Mouse (Mus musculus) monocyte, adult 2 months (primary cell): ENCODE results near the gene Hpse2.

Experiments
- DNase-seq, 2 experiments: peaks; one replicate each; pipeline ENCODE4 v3.0.0; 2022; ENCODE audit warnings: low spot score in 2 of 2, low read depth in 1 of 2

Hpse2 gene

DNA sequence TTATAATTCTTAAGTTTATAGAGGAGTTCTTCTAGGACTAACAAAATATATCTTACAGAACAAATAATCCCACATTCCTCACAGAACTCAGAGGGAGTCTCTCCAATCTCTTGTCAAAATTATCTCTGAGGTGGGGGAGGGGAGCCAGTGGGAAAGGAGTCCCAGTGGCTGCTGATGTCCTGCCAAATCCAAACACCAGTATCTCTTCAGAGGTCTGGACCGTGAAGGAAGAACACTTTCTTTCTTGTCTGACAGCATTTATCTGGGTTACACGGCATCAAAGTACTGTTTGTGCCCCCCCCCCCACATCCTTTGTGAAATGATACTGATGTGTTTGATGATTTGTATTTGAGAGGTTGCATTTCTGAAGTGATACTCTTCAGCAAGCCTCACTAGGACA, 213.3 kb downstream of the Hpse2 start:
- DNase-seq, result no peak

- DNase-seq, result no peak
These were observed 232.1 kb downstream of the Hpse2 start for GRCm38 (mm10) chr19:43156085-43156484.

DNA sequence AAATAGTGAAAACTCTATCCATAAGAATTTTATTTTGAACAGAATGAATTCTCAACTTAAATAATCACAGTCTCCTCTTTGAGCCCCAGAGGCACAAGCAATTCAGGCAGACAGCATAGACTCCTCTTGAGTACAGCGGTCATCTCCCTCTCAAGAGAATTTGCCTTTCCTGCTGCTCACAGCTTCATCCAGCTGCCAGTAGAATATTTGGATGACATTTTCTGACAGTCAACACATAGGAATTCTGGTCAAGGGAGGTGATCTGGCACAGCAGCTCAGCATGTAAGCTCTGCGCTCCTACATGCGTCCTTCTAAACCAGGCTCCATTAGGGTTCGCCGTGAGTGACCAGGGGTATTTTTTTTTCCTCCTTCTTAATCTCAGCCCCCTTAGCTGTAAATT, 232.6 kb downstream of the Hpse2 start:
- DNase-seq, result no peak

DNA sequence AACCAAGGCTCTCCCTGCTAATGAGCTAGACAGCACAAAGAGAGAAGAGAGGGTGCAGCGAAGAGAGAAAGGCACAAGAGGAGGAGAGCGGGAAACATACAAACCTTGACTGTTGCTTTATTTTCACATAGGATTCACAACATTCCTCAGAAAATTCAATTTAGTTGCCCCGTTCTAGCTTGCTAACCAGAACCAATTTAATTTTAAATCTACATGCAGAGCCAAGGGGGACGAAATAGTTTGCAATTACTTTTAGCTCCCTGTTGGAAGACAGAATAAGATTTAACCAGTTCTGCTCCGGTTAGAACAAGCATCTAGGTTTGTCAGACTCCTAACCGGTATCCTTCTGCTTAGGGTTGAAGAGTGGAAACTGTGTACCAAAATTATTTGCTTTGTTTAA, 240.3 kb downstream of the Hpse2 start:
- DNase-seq, result no peak

- no peak for DNase-seq
These were observed 241.3 kb downstream of the Hpse2 start for GRCm38 (mm10) chr19:43146820-43147219.

DNA sequence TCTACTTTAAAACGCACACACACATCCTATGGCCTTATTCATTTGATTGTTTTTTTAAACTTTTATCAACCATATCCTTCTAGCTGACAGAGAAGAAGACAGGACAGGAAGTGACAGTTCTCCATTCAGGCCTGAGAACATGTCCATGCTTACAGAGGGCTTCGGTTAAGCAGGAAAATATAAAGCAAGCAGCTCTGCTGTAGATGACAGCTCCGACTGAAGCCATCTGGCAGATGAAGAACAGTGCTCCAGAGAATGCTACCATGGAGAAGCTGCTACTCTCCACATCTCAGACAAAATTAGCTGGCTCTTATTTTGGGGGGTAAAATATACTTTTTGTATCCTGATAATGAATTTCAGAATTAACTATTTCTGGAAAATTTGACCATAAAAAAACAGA, 246.5 kb downstream of the Hpse2 start:
- no peak for DNase-seq

GRCm38 (mm10) chr19:43109796-43110195, 278.4 kb downstream of the Hpse2 start:
- DNase-seq, result no peak

- no peak for DNase-seq
These were observed 291.2 kb downstream of the Hpse2 start for GRCm38 (mm10) chr19:43096915-43097314.

- no peak for DNase-seq
These were observed 300.9 kb downstream of the Hpse2 start for GRCm38 (mm10) chr19:43087216-43087615.

DNA sequence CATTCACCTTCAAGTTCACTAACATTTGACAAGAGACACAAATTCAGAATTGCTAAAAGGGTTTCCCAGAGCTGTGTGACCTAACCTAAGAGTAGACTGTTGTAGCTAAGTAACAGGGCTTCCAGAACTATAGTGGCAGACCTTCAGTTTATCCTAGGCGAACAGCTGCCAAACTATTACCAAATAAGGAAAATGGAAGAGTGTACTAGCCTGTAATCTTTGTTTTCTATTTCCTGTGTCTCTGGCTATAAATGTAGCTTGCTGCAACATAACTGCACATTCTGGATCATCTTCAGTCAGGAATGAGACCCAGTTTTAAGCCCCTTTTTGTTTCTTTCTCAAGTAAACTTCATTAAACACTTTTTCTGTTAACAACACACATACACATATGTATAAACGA, 324.0 kb downstream of the Hpse2 start:
- DNase-seq, result no peak

DNA sequence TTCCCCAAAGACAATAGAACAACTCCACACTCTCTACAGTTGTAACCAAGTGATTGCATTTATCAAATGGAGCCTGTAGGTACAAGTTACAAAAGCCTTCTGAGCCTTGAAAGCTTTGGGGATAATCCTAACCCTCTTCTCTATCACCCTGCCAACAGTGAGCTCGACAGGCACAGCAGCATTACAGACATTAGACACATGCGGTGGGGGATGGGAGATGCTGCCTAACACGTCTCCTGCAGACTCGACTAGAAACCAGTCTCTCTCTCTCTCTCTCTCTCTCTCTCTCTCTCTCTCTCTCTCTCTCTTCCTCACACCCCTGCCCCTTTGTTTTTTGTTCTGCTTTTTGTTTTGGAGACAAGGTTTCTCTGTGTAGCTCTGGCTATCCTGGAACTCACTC, 343.6 kb downstream of the Hpse2 start:
- DNase-seq, result no peak

GRCm38 (mm10) chr19:43042721-43043120, 345.4 kb downstream of the Hpse2 start:
- no peak for DNase-seq

DNA sequence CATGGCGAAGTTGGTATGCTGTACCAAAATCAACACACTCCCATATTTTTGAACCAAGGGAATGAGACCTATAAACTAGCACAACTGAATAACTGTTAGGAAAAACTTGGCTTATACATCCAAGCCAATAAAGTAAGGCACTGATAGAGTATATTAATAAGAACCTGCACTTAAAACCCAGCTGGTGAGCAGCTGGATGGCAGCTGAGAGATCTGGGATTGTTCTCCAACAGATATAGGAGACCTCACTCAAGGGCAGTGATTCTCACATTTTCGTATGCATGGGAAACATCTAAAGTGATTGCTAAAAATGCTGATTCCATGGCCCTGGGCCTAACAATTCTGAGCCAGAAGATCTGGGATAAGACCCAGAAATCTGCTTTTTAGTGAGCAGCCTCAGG, 345.9 kb downstream of the Hpse2 start:
- DNase-seq, result no peak

DNA sequence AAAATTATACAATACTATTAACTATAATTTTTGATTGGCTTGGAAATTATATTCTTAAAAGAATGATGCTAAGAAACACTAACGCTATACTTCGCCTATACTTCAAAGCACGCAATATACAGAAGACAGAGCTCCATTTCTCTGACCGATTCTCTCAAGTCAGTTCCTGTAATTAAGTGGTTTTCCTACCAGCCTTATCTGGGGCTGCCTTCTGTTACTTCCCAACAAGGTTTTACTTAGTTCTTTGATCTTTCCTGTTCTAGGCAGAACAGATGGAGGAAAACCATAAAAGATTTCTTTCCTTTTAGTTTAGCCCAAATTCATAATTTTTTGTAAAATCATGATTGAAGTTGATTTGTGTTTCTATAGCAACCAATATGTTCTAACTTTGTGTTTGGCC, 351.8 kb downstream of the Hpse2 start:
- no peak for DNase-seq

DNA sequence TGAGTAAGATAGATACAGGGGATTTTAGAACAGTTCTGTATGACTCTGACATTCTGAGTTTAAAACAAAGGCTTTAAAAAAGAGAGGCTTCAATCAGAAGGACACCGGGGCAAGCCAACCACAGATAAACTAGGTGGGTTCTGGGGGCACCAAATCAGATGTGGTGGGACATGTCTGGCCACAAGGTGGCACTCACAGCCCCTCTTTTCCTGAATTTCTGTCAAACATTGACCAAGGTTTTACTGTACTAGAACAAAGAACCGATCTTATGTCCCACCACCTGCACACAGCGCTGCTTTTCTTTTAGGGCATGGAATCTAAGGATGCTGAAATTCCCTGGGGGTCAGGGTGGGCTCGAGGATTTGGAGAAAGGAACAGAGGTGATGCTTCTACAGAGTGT, 360.9 kb downstream of the Hpse2 start:
- DNase-seq, result no peak

DNA sequence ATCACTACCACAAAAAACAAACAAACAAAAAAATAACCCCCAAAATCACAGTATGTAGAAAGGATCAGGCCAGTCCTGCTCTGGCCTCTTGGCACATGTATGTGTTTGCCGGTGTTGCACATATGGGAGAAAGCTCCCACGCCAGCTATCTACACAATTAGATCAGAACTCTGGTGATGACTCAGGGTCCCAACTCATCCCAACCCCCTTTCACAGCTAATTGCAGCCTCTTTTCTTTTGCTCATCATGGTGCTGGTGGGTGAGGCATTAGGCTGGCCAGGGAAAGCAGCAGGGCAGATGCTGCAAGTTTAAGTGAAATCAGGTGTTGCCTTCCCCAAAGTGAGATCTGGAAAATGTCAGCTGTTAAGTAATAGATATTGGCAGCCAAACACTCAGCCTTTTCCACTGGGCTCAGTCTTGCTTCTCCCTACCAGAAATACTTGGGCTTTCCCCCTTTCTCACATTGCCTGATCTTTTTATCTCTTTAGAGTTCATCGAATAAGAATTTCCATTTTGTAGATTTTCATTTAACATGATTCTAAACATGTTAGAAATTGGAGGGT, 365.5 kb downstream of the Hpse2 start:
- no peak for DNase-seq

DNA sequence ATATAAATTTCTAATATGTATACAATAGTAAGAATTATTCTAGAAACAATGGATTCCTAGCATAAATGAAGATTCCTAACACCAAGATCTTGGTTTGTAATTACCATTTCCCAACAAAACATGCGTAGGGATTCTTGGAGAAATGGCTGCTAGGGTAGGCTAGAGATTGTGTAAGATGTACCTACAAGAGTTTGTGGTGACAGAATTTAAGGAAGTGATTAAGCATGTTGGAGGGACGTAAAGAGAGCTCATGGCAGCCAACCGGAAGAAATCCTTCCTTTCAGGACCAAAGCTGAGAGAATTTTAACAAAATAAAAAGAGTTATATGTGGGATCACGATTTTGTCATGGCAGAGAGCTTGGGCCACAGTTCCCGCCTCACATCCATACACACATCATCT, 369.4 kb downstream of the Hpse2 start:
- no peak for DNase-seq

- no peak for DNase-seq
These were observed 391.7 kb downstream of the Hpse2 start for GRCm38 (mm10) chr19:42996406-42996805.

GRCm38 (mm10) chr19:42988833-42989232, 399.3 kb downstream of the Hpse2 start:
- DNase-seq, result no peak

DNA sequence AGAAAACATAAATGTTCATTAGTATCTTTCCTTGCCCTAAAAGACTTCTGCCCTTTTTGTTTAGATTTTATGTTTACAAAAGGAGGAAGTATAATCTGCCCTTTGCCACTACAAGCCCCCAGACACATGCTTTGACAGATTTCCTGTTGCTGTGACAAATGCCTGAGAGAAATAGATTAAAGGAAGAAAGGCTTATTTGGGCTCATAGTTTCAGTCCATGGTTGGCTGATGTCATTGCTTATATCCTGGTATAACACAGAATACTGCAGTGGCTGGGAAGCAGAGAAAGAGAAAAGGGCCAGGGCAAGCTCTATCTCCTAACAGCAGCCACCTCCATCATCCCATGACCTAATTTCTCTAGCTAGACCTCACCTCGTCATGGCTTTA, 401.8 kb downstream of the Hpse2 start:
- DNase-seq, result no peak

GRCm38 (mm10) chr19:42985372-42986314, 402.5 kb downstream of the Hpse2 start:
- no peak for DNase-seq

- no peak for DNase-seq
These were observed 407.6 kb downstream of the Hpse2 start for GRCm38 (mm10) chr19:42980537-42980936.

DNA sequence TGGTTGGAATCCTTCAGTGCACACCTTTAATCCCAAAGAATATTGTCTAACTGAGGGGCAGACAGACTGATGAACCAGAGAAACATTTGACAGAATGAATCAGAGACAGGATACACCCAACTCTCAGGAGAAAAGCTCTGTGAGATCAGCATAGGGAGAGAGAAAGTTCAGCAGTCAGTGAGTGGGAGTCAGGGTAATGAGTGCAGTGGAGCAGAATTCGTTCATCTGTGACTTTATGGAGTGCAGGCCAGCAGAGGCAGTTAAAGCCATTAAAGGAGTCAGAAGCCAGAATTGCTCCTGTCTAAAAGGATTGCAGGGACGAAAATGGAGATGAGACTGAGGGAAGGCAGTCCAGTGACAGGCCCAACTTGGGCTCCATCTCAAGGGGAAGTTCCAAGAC, 410.2 kb downstream of the Hpse2 start:
- DNase-seq, result no peak
